Mouse (Mus musculus): ENCODE measurements around the gene Cacna2d2.

- no peak for TF ChIP-seq POLR2A (IDR thresholded peaks at IDR 0.05; ENCODE audit: borderline replicate concordance, low read depth, low read length)
- no peak for TF ChIP-seq CTCF (IDR thresholded peaks at IDR 0.05; ENCODE audit: low read depth, low read length)
These were observed 81.9 kb downstream of the Cacna2d2 start for GRCm38 (mm10) chr9:107481340-107481739.
